Mouse (Mus musculus) erythroblast, embryonic 14.5 days (primary cell): ENCODE measurements around the gene Gm49325.

Experiments used
- GATA1 ChIP-seq: IDR thresholded peaks from 2 replicates; pipeline ENCODE4 v1.6.1; 2012; ENCODE audit warnings: low read length, inconsistent platforms, mixed read lengths
- TAL1 ChIP-seq: IDR thresholded peaks from 3 replicates; pipeline ENCODE4 v1.6.1; 2012; ENCODE audit warnings: low read length, inconsistent platforms, mixed read lengths

GRCm38 (mm10) chr10:77663949-77664665 is 58.1 kb downstream of the Gm49325 start:
- no peak for TF ChIP-seq TAL1
- no peak for TF ChIP-seq GATA1
